Mouse (Mus musculus): ENCODE measurements around the gene Ccdc58. TPM values are rescaled to one million over a fixed set of nuclear protein-coding genes. Genes with fewer than 3 reads are reported as not detected.

Gene Ccdc58
- polyA plus RNA-seq, 1 experiment from 2014 or later, result 90.6 TPM

GRCm38 (mm10) chr16:36128092-36128491 lies 56.6 kb downstream of the Ccdc58 start:
- ChIA-PET POLR2A (no interaction called here), CTCF (no interaction called here)
- ATAC-seq, result no peak
- no peaks in the 10 kb centered on the region for H3K27me3 ChIP-seq
- DNase-seq (ENCODE audit: low read depth, low spot score), result no peak
- no peak for TF ChIP-seq CTCF (IDR thresholded peaks at IDR 0.05)
- in situ Hi-C loops (cut with MboI; ENCODE audit: low pct_unique_long_range_greater_than_20kb), result no loop called here

GRCm38 (mm10) chr16:36131141-36131540 lies 59.7 kb downstream of the Ccdc58 start, which contains the start of gene Csta1:
Gene Csta1, minus strand, starts transcription at chr16:36131241.
- H3K27me3 ChIP-seq, result no peaks in the 10 kb centered on the region
- in situ Hi-C loops (cut with MboI; ENCODE audit: low pct_unique_long_range_greater_than_20kb), result no loop called here
- no peak for DNase-seq (ENCODE audit: low read depth, low spot score)
- POLR2A ChIA-PET, result no interaction called here
- ATAC-seq, result no peak
- CTCF ChIA-PET, result no interaction called here
- TF ChIP-seq CTCF (IDR thresholded peaks at IDR 0.05), result no peak

- in situ Hi-C loops (cut with MboI; ENCODE audit: low pct_unique_long_range_greater_than_20kb), result no loop called here
- DNase-seq (ENCODE audit: low read depth, low spot score), result no peak
- H3K27me3 ChIP-seq, result no peaks in the 10 kb centered on the region
- no peak for ATAC-seq
- no peak for TF ChIP-seq CTCF (IDR thresholded peaks at IDR 0.05)
- ChIA-PET POLR2A (no interaction called here), CTCF (interaction anchor here (0.6 kb wide), 1 partner anchor 15 kb away, joined by 3 read pairs; no protein-coding TSS in a partner anchor)
These were observed 66.7 kb downstream of the Ccdc58 start for GRCm38 (mm10) chr16:36138201-36138600.

Other genes starting within 250 kb of the Ccdc58 start
- gene Parp14, start 200.1 kb upstream of the Ccdc58 start, polyA plus RNA-seq (2021), result 8.7 TPM
- gene Parp9, start 133.2 kb upstream of the Ccdc58 start, polyA plus RNA-seq (2021), result 21.2 TPM
- gene Dtx3l, start 132.5 kb upstream of the Ccdc58 start, polyA plus RNA-seq (2021), result 8.2 TPM
- 28.6 TPM for gene Kpna1, start 92.9 kb upstream of the Ccdc58 start, polyA plus RNA-seq (2021)
- 1.9 TPM for gene Wdr5b, start 30.5 kb upstream of the Ccdc58 start, polyA plus RNA-seq (2021)
- 285 TPM for gene Fam162a, start 91 bp upstream of the Ccdc58 start, polyA plus RNA-seq (2021)
- 0.03 TPM for gene Csta1, start 59.6 kb downstream of the Ccdc58 start, polyA plus RNA-seq (2021)
- gene Stfa2l1, start 85.1 kb downstream of the Ccdc58 start, polyA plus RNA-seq (2021), result not detected
- not detected for gene Gm5483, start 112.5 kb downstream of the Ccdc58 start, polyA plus RNA-seq (2021)
- gene Gm5416, start 138.7 kb downstream of the Ccdc58 start, polyA plus RNA-seq (2021), result not detected
- gene 2010005H15Rik, start 149.8 kb downstream of the Ccdc58 start, polyA plus RNA-seq (2021), result not detected
- gene Stfa1, start 205.3 kb downstream of the Ccdc58 start, polyA plus RNA-seq (2021), result not detected

All from Patski (cell line).